Mouse (Mus musculus) neural tube, embryonic 10.5 days (tissue): ENCODE measurements around the gene Lyrm7.

ENCODE experiments used
- DNase-seq: peaks from one replicate; pipeline ENCODE4 v3.0.0-alpha.2; 2017; ENCODE audit warnings: low spot score; ENCODE audit errors: extremely low spot score

The Lyrm7 gene

DNA sequence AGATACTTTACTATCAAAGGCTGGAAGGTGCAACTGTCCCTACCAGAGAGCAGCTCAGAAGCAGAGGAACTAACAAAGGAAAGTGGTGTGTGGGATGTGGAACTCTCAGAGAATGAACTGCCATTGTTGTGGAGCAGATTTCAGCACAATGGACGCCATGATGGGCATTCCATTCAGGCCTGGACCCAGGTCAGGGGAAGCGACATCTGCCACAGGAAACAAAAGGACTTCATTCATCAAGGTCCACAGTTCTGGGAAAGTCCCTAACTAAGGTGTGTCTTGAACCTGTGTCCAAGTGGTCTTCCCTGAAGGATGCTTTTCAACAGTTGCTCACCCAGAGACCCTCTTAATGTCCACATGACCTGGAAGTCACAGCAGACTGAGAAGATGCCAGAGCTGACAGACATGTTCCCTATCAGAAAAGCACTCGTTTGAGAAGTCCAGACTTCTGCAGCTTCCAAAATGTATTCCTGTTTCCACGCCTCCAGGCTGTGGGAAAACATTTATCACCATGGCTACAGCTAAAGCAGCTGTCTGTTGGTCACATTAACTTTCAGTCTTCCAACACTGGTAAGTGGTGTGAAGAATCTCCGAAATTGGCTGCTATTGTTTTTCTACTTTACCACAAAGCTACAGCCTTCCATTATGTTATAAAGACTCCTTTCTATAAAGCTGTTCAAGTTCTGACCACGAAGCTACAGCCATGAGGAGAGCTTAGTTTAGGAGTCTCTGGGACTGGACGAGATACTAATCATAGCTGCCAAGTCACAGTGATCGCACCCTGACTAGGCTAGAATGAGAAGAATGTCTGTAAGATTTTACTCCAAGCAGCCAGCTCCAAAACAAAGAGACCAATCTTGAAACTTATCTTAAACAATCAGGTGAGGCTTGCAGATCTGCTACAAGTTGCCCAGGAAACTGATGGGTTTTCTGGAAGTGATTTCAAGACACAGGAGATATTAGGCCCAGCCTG, 15.0 kb downstream of the Lyrm7 start:
- DNase-seq: peak; percentile 40

DNA sequence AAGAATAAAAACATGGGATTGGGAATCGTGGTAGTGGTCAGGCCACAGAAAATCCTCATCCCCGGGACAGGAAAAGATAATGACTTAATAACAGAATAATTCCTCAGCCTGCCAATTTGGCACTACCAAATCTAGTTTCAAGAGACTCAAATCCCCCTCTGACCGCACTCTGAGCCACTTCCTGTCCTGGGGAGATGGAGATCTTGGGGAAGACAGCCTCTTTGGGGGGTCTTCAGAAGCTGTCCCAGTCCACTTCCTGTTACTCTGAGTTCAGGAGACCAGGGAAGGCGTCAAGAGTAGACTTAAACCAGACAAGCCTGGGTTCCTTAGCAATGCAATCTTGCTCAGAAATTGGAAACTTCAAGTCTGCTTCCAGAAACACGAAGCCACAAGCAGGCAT, 15.8 kb downstream of the Lyrm7 start:
- DNase-seq: no peak

DNA sequence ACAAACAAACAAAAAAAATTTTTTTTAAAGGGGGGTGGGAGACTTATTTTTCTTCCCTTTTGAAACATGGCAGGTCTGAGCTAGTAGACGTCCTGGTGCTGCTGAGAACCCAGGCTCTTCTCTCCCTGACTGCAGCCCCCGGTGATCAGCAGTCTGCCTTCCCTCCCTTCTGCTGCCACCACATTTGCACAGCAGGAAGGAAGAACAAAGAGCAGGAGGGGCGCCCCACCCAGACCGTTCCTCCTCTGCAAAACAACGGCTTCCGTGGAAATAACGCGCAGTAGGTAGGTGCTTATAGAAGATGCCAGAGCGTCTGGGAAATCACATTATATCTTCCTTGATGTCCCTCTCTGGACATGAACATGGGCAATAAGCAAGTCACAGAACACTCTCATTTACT, 16.3 kb downstream of the Lyrm7 start:
- DNase-seq: no peak

DNA sequence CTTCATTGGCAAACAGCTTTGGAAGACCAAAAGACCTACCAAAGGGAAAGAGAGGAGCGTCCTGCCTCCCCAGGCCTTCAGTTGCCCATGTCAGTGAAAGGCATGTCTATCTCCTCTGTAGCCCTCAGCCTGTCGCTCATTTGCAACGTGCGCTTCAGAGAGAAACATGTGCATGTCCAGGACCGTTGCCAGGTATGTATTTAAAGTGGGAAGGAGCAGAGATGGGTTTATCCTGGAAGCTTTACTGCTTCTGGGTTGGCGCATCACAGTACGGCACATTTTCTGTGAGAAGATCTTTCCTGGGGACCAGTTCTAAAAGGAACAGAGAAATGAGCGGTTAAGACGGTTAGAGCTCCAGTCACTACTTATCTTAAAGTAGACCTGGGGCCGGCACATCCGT, 19.8 kb downstream of the Lyrm7 start:
- DNase-seq: no peak

DNA sequence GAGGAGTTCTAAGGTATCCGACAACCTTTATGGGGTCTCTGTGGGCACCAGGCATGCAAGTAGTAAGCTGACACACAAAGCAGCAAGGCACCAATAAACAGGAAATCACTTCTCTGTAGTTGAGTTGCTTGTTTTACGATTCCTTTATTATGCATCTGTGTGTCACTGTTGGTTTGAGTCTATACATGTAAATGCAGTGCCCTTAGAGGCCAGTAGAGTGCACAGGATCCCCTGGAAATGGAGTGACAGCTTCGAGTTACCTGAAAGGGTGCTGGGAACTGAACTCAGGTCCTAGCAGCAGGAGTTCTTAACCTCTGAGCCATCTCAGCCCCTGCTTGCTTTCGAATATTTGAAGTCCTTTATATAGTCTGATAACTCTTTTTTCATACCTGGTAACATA, 21.0 kb downstream of the Lyrm7 start:
- no peak for DNase-seq

DNA sequence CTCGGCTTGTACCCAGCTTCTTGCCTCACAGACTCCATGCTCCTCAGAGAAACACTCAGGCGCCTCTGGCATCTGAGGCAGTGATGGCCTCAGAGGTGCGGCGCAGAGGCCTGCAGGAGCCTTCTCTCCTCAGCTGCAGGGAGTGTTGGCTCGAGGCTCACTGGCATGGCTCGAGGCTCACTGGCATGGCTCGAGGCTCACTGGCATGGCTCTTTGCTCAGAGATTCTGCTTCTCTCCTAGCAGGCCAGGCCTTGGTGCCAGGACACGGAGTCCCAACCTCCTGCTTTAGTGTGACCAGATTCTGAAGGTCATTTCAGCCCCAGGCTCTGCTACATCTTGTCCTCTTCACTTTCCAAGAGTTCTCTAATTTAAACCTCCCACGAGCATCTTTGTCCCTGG, 24.6 kb downstream of the Lyrm7 start:
- no peak for DNase-seq

DNA sequence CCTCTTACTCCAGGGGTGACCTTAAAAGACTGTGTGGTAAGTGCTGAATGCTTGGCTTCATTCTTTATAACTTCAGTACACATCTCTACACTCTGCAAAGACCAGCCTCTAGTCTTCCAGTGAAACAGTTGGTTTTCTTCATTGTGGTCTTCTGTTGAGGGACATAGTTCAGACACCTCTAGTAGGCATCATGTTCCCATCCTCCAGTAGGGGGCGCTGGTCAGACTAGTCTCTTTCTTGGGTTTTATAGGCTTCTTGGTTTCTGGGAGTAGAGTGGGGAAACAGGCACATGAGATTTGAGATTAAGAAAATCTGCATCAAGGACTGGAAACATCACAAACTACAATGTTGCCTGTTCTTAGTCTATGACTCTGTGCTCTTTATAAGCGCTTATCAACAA, 26.1 kb downstream of the Lyrm7 start:
- DNase-seq: no peak

DNA sequence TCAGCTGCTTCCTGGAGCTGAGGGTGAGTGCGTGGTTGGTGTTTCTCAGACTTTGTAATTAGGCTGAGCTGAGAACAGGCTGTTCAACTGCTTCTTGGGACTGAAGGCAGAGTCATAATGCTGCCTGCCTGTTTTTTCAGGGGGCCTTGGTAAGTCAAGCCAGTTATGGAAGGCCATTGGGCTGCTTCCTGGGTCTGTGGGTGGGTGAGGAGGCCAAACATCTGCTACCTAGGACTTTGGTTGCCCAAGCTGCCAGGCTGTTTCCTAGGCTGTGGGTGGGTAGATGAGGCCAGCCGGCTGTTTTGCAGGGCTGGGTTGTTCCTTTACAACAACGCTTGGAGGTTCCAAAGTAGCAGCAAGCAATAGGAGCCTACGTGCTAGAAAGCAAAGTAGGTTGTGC, 26.9 kb downstream of the Lyrm7 start:
- DNase-seq: no peak

DNA sequence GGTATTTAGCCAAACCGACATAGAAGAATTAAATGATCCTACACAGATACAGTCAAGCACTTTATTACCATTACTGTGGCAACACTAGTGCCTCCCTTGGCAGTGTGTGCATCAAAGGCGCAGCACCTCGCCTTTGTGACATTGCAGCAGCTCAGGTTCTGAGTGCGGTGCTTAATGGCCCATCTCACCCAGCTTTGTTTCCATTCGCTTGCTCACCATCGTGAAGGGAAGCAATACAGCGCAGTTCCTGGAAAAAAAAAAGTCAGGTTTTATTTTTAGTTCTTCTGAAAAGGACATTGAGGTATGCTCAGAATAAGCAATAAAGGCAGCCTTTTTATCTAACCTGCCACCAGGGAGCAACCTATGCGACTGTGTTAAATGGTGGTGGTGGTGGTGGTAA, 33.9 kb downstream of the Lyrm7 start:
- no peak for DNase-seq

DNA sequence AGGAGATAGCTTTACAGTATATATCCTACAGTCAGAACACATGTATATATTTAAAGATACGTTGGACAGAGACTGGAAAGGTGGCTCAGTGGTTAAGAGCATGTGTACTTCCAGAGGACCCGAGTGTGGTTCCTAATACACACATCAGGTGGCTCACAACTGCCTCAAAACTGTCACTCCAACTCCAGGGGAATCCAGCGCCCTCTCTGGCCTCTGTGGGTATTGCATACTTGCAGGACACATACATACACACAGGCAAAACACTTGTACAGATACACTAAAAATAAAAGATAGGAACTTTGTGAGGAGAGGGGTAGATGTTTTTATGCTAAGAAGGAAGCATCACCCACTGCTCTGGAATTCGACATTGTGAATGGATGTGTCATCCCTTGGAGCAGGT, 34.9 kb downstream of the Lyrm7 start:
- no peak for DNase-seq

DNA sequence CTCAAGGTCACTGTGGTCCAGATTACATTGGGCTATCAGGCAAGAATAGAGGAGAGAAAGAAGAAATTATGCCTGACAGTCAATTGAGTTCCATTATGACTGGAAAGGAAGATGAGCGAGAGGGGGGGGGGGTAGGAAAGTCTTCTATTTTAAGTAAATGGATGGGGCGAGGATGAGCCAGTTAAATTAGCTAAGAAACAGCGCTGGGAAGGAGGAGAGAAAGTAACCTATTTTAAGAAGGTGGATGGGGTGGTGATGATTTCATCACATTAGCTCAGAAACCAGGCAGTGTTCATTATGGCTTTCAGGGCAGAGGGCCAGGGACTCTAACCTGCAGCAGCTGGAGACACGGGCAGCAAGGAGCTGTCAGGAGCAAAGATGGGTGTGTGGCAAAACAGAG, 37.2 kb downstream of the Lyrm7 start:
- DNase-seq: no peak

DNA sequence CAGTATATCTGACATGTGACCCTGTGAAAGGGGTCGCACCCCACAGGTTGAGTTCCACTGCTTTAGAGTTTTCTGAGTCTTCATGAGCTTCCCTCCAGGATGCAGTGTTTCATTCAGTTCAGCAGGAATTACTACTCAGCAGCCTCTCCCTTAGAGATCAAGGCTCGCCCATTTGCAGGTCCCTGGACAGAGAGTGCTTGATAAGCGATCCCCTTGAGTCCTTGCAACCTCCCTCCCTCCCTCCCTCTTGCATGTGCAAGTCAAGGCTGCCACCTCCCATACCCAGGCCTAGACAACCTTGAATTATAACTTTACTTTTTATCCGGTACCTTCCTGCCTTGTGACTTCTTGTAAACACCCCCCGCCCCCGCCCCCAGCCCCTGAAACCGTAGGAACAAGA, 41.2 kb downstream of the Lyrm7 start:
- DNase-seq: no peak

DNA sequence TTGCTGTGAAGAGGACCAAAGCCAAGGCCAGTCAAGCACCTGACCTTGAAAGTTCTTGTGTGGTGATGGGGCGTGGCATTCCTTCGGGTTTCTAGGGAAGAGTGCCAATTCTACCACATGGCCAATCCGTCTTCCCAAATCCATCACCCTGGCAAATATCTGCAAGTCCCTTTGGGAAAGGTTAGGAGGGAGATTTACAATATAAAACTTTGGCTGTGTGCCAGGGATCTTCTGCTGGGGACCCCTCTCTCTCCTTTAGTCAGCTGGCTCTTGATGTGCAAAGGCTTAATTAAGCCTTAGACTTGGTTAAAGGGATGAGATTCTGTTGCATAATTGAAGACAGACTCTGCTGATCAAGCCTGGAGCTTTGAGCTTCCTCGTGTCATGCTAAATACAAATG, 43.3 kb downstream of the Lyrm7 start:
- DNase-seq: no peak

DNA sequence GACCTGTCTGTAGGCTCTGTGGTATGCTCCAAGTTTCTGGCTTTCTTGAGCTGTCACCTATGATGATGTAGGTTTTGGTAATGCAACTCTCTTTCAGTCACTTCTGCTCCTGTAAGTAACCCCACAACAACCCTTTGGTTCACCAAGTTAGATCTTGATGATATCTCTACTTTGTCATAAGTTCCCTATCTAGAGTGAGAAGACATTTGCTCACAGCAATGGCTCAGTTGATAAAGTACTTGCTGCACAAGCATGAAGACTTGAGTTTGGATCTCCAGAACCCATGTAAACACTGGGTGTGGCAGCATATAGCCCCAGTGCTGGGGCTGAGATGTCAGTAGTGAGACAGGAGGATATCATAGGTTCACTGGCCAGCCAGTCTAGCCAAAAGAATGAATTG, 45.1 kb downstream of the Lyrm7 start:
- DNase-seq: no peak

DNA sequence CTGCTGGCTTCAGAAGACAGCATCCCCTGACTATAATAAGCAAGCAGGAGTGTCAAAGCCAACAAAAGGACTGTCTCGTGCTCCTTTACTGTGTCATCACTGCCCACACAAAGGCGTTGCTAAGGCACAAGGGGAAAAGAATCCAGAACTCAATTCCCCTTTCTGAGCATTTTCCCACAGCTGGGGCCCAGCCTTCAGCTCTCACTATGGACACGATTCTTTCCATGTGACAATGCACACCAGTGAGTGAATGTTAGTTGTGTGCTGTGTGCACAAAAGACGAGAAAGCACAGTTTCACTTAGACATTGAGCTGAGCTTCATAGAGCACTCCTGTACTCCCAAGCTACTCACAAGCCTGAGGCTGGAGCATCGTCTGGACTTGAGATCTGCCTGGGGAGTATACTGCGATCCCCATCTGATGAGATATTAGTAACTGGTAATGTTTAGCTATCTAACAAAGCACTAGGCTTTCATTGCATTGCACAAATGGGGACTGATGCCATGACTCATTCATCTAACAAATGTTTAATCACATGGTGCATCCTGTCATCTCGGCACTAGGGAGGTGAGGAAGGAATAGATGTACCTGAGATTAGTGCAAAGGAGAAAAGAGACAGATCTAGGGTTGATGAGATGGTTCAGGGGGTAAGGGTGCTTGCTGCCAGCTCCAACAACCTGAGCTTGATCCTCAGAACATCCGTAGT, 47.8 kb downstream of the Lyrm7 start:
- peak; percentile 51 for DNase-seq

DNA sequence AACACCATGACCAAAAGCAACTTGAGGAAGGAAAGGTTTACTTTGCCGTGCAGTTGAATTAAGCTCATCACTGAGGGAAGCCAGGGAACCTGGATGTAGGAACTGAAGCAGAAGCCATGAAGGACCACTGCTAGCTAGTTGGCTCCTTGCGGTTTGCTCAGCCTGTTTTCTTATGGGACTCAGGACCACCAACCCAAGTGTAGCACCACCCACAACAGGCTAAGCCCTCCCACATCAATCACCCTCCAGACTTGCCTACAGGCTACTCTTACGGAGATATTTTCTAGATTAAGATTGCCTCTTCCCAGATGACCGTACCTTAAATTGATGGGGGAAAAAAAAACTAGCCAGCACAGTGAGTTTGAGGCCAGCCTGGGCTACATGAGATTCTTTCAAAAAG, 48.4 kb downstream of the Lyrm7 start:
- no peak for DNase-seq

DNA sequence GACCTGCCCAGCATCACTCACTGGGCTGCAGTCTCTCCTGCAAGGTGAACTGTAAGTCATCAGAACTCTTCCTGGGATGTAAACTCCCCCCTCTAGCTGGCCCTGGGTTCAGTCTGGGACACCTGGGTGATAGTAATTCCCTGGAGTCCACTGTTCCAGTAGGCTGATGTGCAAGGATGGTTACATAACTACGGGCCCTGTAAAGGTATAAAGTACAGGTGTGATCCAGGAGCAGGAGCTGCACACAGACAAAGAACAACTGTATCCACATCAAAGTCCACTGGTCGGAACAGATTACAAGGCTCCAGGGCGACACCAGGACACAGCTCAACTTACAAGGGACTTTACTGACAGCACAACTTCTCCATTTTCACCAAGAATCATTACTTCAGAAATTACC, 49.7 kb downstream of the Lyrm7 start:
- DNase-seq: no peak

DNA sequence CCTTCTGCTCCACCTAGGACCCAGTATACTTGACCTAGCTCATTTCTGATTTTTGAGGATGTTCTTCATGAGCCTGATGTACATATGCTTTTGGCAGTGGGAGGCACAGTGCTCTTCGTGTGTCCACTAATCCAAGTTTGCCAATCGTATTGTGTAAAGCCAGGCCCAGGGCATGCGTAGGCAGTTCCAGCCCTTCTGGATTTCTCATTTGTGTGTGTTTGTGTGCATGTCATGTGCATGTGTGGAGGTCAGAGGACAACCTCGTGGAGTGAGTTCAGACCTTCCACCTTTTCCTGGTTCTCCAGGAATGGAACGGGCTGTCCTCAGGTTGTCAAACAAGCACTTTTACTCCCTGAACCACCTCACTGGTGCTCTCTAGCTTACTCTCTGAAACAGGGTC, 51.1 kb downstream of the Lyrm7 start:
- no peak for DNase-seq

DNA sequence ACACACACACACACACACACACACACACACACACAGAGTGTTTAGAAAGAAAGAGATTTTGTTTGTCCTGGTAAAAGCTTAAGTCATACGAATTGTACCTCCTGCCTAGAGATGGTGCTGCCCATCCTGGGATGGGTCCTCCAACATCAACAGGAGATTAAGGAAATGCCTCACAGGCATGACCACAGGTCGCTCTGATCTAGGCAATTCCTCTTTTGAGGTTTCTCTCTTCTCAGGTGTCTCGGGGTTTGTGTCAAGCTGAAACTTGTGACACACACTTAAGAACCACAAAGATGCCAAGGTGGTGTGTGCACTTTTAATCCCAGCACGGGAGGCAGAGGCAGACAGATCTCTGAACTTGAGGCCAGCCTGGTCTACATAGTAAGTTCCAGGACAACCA, 52.5 kb downstream of the Lyrm7 start:
- DNase-seq: no peak

DNA sequence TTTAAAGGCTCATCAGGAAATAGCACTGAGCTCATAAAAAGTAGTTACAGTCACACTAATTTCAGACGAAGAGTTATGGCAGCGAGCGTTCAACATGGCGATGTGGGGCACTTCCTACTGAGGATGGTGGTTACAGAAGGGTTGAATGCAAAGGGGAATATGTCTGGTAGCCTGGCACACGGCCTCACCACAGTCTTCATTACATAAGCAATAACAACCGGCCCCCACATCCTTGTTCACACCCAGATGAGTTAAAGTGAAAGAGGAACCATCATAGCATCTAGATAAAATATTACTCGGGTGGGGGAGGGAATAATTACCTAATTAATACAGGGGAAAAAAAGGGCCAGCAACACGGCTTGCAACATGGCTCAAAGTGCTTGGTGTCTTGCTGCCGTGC, 53.0 kb downstream of the Lyrm7 start:
- no peak for DNase-seq

DNA sequence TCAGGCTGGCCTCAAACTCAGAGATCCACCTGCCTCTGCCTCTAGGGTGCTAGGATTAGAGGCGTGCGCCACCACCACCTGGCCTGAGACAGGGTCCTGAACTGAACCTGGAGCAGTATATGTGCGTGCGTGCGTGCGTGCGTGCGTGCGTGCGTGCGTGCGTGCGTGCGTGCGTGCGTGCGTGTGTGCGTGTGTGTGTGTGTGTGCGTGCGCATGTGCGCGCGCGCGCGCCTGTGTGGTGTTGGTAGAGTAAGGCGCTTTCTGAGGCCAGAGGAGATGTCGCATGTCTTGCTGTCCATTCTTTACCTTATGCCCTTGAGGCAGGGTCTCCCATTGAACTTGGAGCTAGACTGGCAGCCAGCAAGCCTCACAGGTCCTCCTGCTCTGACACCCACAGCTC, 53.8 kb downstream of the Lyrm7 start:
- no peak for DNase-seq

DNA sequence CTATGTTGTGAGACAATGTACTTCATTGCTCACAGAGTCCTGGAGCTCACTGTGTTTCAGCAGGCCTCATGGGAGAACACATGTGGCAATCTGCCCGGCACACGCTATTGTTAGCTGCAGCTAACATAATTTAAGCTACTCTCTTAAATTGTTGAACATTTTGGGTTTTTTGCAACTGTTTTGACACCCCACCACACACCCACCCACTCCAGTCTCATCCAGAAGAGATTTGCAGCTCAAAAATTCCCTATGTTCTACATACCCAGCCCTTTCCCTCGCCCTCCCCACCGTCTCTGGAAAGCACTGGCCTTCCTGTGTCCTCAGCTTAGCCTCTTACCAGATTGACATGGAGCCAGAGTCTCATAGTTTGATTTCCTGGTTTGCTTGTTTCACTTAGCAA, 55.5 kb downstream of the Lyrm7 start:
- DNase-seq: no peak

DNA sequence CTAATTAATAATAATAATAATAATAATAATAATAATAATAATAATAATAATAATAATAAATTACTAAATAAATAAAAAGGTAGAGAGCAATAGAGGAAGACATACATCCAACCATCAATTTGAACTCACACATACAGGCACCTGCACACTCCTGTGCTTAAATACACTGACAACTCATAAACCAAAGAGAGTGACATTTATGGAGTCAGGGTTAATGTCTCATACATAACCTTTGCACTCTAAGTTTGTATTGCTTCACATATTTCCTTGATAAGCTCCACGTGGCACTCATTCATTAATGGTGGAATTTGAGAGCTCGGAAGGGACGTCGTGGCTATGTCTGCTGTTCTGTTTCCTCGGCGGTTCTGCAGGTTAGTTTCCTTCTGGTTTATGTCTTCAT, 58.1 kb downstream of the Lyrm7 start:
- DNase-seq: no peak
